Mouse (Mus musculus) forebrain, embryonic 16.5 days (tissue): ENCODE measurements around the gene Lmnb2. TPM values are rescaled to one million over a fixed set of nuclear protein-coding genes. Genes with fewer than 3 reads are reported as not detected.

Source experiments
- ATAC-seq: fragments of 200-750 bp; cut with Nextera tagmentation; 2 replicates; pipeline ENCODE4 v1.8.0; 2017; ENCODE audit warnings: mild to moderate bottlenecking, moderate library complexity
- H3K27ac ChIP-seq: fragments of 300-500 bp; sonication (generic); 2 replicates; pipeline ENCODE4 v1.5.1; 2014; ENCODE audit warnings: low read length, control low read depth
- H3K27me3 ChIP-seq: fragments of 300-500 bp; sonication (generic); replicated peaks from 2 replicates; pipeline ENCODE4 v1.6.1; 2014; ENCODE audit warnings: low read length; ENCODE audit not compliant: control insufficient read depth, insufficient read depth
- H3K36me3 ChIP-seq: fragments of 300-500 bp; sonication (generic); 2 replicates; pipeline ENCODE4 v1.6.1; 2014; ENCODE audit not compliant: control insufficient read depth, insufficient read depth
- H3K4me1 ChIP-seq: fragments of 300-500 bp; sonication (generic); replicated peaks from 2 replicates; pipeline ENCODE4 v1.6.1; 2014; ENCODE audit warnings: low read length; ENCODE audit not compliant: control insufficient read depth, insufficient read depth
- H3K4me2 ChIP-seq: fragments of 300-500 bp; sonication (generic); 2 replicates; pipeline ENCODE4 v1.6.1; 2014; ENCODE audit warnings: mild to moderate bottlenecking, low read length, control low read depth
- H3K4me3 ChIP-seq: fragments of 300-500 bp; sonication (generic); replicated peaks from 2 replicates; pipeline ENCODE4 v1.5.1; 2014; ENCODE audit warnings: mild to moderate bottlenecking, low read length, control low read depth
- H3K9ac ChIP-seq: fragments of 300-500 bp; sonication (generic); replicated peaks from 2 replicates; pipeline ENCODE4 v1.6.1; 2014; ENCODE audit warnings: low read depth, low read length, control low read depth
- H3K9me3 ChIP-seq: fragments of 300-500 bp; sonication (generic); 2 replicates; pipeline ENCODE4 v1.6.1; 2016; ENCODE audit warnings: low read length; ENCODE audit not compliant: control insufficient read depth
- WGBS: fragments of 180-500 bp; shearing (Covaris S2); extraction: QIAGEN DNeasy Blood & Tissue Kit; methylation state at CpG from one replicate; pipeline ENCODE4 v1.1.7; 2014; 5-methylcytosine and 5-hydroxymethylcytosine counted together
- polyA plus RNA-seq: library from polyadenylated mRNA; unstranded; fragments of >200 nt; fragmentation: Nextera tagmentation; extraction: Ambion mirVana; gene quantifications from 2 replicates; pipeline ENCODE4 v1.2.1, GENCODE M21; 2015

Lmnb2 gene
- polyA plus RNA-seq, 1 experiment from 2014 or later = 59.8 TPM

DNA sequence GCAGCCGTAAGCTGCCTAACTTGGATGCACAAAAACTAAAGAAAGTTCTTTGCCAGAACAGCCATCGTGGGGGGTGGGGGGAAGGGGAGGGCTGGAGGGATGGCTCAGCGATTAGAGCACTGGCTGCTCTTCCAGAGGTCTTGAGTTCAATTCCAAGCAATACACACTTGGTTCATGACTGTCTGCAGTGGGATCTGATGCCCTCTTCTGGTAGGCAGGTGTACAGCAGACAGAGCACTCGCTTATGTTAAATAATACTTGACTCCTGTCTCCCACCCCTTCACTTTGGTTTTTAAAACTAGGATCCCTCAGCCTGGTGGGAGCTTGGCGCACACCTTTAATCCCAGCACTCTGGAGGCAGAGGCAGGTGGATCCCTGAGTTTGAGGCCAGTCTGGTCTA, 42.0 kb downstream of the Lmnb2 start:
- H3K9me3 ChIP-seq = no peaks in the 10 kb centered on the region
- ATAC-seq = 0 out of 2 replicates have a peak, but pooled peaks have one; percentile 41
- no peak overlapping the region for H3K4me3 ChIP-seq
- H3K27me3 ChIP-seq = no peaks in the 10 kb centered on the region
- H3K9ac ChIP-seq = no peak overlapping the region
- H3K27ac ChIP-seq = no peak overlapping the region
- H3K36me3 ChIP-seq = no peaks in the 10 kb centered on the region
- 29% methylated on average over 5 of the region's 5 CpGs for WGBS
- no peaks in the 10 kb centered on the region for H3K4me1 ChIP-seq
- H3K4me2 ChIP-seq = no peak overlapping the region

DNA sequence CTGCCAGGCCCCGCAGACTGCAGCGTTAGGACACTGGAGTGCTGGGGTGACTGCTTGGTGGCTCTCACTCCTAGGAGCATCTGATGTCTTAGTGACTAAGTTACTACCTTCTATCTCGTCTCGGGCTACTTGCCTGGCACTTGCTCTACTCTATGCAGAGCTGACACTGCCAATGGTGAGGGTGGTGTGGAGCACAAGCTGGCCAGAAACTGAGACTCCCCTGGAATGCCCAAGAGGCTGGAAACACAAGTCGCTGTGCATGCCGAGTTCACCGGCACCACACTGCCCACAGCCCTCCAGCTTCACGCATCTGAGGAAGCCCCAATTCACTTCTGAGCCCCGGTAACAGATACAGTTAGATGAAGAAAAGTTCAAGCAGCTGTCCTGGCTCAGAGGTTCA, 44.0 kb downstream of the Lmnb2 start:
- no peak overlapping the region for H3K27ac ChIP-seq
- H3K27me3 ChIP-seq = no peaks in the 10 kb centered on the region
- no peak overlapping the region for H3K4me2 ChIP-seq
- no peak overlapping the region for H3K4me3 ChIP-seq
- no peaks in the 10 kb centered on the region for H3K4me1 ChIP-seq
- ATAC-seq = no peak
- no peaks in the 10 kb centered on the region for H3K36me3 ChIP-seq
- H3K9ac ChIP-seq = no peak overlapping the region
- WGBS = 77% methylated on average over 9 of the region's 9 CpGs
- H3K9me3 ChIP-seq = no peaks in the 10 kb centered on the region

DNA sequence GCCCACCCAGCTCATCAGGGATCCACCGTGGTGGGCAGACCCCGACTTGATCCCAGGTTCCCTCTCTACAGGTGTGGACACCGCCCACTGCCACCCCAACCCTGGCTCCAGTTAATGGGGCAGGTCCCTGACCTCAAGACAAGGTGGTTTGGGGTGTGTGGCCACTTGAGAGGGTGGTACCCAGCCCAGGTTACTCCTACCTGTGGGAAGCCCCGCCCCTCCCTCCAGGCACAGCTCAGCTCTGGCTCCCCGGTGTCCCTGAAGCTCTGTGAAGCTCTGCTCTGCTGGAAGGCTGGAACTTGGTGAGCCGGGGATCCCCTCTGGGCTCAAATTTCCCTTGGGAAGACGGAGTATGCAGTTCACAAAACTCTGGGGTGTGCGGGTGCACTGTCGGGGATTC, 46.5 kb downstream of the Lmnb2 start, which contains the start of gene Tmprss9:
Gene Tmprss9 (plus strand): TSS at position 268 of the 400 bp plus-strand sequence.
- Histone ChIP-seq H3K4me2 (no peak within 1 kb of the TSS), H3K9me3 (no peaks in the 10 kb centered on the region), H3K4me1 (no peaks in the 10 kb centered on the region), H3K27ac (no peak within 1 kb of the TSS), H3K36me3 (no peaks in the 10 kb centered on the region; the same call in 1 of the 2 replicates), H3K27me3 (no peaks in the 10 kb centered on the region), H3K9ac (no peak within 1 kb of the TSS), H3K4me3 (no peak within 1 kb of the TSS)
- 32% methylated on average over 9 of the region's 9 CpGs for WGBS
- no peak for ATAC-seq

DNA sequence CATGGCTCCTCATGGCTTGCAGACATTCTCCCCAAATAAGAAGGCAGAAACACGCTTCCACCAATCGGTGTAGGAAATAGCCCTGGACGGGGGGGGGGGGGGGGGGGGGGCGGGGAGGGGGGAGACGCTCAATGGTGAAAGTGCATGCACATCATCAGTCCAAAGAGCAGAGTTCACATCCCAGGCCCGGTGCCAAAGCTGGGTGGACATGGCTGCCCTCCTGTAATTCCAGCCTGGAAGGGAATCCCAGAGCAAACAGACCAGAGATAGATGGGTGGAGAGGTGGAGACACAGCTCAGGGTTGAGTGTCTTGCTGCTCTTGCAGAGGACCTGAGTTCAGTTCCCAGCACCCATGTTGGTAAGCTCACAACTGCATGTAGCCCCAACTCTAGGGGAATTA, 47.1 kb downstream of the Lmnb2 start:
- no peaks in the 10 kb centered on the region for H3K9me3 ChIP-seq
- WGBS = 67% methylated on average over 2 of the region's 6 CpGs
- H3K36me3 ChIP-seq = no peaks in the 10 kb centered on the region; the same call in 1 of the 2 replicates
- H3K27me3 ChIP-seq = no peaks in the 10 kb centered on the region
- no peaks in the 10 kb centered on the region for H3K4me1 ChIP-seq
- H3K27ac ChIP-seq = no peak overlapping the region
- H3K9ac ChIP-seq = no peak overlapping the region
- ATAC-seq = no peak
- H3K4me2 ChIP-seq = no peak overlapping the region
- no peak overlapping the region for H3K4me3 ChIP-seq

DNA sequence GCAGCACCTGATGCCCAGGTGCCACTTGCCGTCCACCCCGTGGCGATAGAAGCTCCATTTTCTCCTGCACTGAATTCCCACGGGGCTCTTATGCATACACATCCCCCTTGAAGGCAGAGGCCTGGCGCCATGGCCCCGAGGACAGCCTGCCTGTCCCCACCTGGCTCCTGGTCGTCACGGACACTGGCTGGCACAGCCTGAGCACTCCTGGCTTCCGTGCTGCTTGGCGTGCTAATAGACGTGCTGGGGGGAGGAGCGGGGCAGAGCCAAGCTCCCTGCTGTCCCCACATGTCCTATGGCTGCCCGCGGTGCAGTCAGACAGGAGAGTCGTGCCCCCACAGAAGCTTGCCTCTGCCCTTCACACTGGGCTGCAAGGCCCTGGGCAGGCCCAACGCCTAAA, 53.6 kb downstream of the Lmnb2 start:
- Histone ChIP-seq H3K4me2 (no peak overlapping the region), H3K9ac (no peak overlapping the region), H3K36me3 (peaks cover 15% of the 10 kb centered on the region; the same call in 1 of the 2 replicates), H3K4me1 (no peaks in the 10 kb centered on the region), H3K27ac (no peak overlapping the region), H3K4me3 (no peak overlapping the region), H3K9me3 (no peaks in the 10 kb centered on the region), H3K27me3 (no peaks in the 10 kb centered on the region)
- ATAC-seq = no peak
- 83% methylated on average over 16 of the region's 16 CpGs for WGBS

DNA sequence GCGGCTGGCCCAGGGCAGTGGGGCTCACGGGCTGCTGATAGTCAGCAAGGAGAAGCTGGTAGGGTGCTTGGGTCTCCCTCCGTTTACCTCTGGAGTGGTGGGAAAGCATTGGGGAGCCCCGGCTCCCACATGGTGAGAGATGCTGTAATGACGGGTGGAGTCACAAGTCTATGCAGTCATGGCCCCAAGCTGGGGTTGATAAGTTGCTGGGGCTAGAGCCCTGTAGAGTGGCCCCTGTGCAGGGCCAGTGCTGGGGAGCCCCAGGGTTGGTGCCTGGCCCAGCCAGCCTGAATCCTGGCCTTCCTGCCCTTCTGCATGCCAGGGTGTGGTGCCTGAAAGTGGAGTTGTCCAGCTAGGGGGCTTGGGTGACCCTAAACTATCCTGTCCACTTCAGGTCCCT, 55.7 kb downstream of the Lmnb2 start:
- 93% methylated on average over 5 of the region's 5 CpGs for WGBS
- no peak overlapping the region for H3K9ac ChIP-seq

DNA sequence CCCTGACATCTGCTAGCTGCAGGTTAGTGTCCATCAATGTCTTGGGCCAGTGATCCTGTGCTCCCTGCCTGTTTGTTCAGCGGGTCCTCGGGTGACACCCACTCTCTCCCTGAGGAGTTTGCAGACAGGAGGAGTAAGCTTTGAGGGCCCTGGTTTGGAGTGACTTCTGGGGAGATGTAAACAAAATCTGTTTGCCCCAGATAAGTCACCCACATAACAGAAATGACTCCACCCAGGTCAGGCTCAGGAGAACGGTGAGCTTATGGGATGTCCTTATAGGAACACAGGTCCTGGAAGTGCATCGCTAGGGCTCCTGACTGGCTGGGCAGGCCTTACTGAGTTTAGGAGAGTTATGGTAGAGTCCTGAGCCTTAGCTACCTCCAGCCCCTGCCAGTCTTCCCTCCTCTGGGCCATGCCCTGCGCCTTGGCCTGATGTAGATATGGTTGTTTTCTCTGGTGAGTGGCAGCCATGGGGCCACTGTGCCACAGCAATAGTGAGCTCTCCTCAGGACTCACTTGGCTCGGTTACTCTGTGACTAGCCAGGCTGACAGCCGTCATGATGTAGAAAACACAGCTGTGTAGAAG, 59.6 kb downstream of the Lmnb2 start:
- H3K4me2 ChIP-seq = no peak overlapping the region
- peaks cover 10% of the 10 kb centered on the region; the same call in 1 of the 2 replicates for H3K36me3 ChIP-seq
- H3K9me3 ChIP-seq = no peaks in the 10 kb centered on the region
- H3K4me1 ChIP-seq = peaks cover 30% of the 10 kb centered on the region
- no peaks in the 10 kb centered on the region for H3K27me3 ChIP-seq
- H3K27ac ChIP-seq = no peak overlapping the region
- WGBS = 90% methylated on average over 7 of the region's 7 CpGs
- no peak for ATAC-seq
- H3K4me3 ChIP-seq = no peak overlapping the region
- no peak overlapping the region for H3K9ac ChIP-seq

More for the DNA sequence above, 55.7 kb downstream of the Lmnb2 start:
- Histone ChIP-seq H3K4me2 (no peak overlapping the region), H3K4me3 (no peak overlapping the region), H3K27me3 (no peaks in the 10 kb centered on the region), H3K9me3 (no peaks in the 10 kb centered on the region), H3K27ac (no peak overlapping the region), H3K4me1 (peaks cover 2% of the 10 kb centered on the region; the same call in 1 of the 2 replicates), H3K36me3 (peaks cover 15% of the 10 kb centered on the region; the same call in 1 of the 2 replicates)
- ATAC-seq = no peak

DNA sequence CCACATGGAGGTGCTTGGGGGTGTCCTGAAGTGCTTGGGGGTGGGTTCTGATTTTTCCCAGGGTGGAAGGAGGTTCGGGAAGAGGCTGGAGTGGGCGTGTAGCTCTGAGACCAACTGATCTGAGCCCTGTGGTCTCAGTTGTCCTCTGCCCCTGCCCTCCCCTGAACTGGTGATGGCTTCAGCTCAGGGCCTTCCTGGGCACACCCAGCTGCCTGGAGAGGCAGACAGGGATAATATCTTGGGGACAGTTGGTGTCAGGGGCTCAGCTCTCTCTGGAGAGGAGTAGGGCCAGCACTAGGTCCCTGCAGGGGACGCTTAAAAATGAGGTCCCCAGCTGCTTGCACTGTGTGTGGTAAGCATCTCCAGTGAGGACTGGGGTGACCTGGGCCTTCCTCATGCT, 60.2 kb downstream of the Lmnb2 start:
- no peak overlapping the region for H3K27ac ChIP-seq
- no peak for ATAC-seq
- H3K27me3 ChIP-seq = no peaks in the 10 kb centered on the region
- 63% methylated on average over 3 of the region's 3 CpGs for WGBS
- no peak overlapping the region for H3K4me3 ChIP-seq
- no peak overlapping the region for H3K4me2 ChIP-seq
- H3K9ac ChIP-seq = no peak overlapping the region
- peaks cover 30% of the 10 kb centered on the region for H3K4me1 ChIP-seq
- peaks cover 7% of the 10 kb centered on the region; the same call in 1 of the 2 replicates for H3K36me3 ChIP-seq
- H3K9me3 ChIP-seq = no peaks in the 10 kb centered on the region

DNA sequence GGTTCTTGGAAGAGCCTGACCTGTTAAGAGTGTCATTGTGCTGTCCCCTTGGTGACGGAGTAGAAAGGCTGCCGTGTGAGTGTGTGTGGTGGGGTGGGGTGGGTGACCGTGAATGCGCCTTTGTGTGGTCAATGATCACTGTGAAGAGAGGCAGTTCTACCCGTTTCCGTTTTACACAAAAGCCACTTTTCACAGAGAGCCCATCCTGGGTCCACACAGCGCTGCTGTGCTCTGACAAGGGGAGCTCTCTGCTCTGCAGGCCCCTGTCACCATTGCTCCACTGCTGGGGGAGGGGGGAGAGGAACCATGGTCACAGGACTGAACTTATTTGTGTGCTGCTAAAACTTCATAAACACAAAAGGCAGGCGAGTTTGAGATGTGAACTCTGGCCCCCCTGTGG, 60.7 kb downstream of the Lmnb2 start:
- H3K27ac ChIP-seq = no peak overlapping the region
- H3K4me3 ChIP-seq = no peak overlapping the region
- H3K9me3 ChIP-seq = no peaks in the 10 kb centered on the region
- H3K36me3 ChIP-seq = peaks cover 6% of the 10 kb centered on the region
- 38% methylated on average over 8 of the region's 8 CpGs for WGBS
- H3K4me1 ChIP-seq = peaks cover 30% of the 10 kb centered on the region
- H3K4me2 ChIP-seq = no peak overlapping the region
- H3K27me3 ChIP-seq = no peaks in the 10 kb centered on the region
- H3K9ac ChIP-seq = no peak overlapping the region
- ATAC-seq = no peak

DNA sequence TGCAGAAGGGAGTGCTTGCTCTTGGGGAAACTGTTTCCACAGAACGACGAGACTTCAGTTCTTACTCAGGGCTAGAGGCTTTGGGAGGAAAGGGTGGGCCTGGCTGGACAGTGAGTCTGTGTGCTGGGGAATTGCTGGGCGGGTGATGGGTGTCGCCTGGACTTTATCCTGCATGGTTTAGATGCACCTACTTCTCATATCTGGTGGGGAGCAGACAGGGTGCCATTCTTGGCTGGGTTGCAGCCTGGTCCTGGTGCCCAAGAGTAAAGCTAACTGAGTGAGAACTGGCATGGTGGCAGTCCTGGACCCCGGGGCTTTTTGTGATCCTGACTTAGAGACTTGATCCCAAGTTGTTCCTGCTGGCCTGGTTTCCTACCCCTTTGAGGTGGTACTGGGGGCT, 61.1 kb downstream of the Lmnb2 start:
- no peak overlapping the region for H3K4me2 ChIP-seq

More for the DNA sequence above, 61.1 kb downstream of the Lmnb2 start:
- Histone ChIP-seq H3K27ac (no peak overlapping the region), H3K27me3 (no peaks in the 10 kb centered on the region), H3K4me3 (no peak overlapping the region), H3K4me1 (peaks cover 30% of the 10 kb centered on the region), H3K36me3 (peaks cover 10% of the 10 kb centered on the region), H3K9ac (no peak overlapping the region), H3K9me3 (no peaks in the 10 kb centered on the region)
- ATAC-seq = no peak
- WGBS = 88% methylated on average over 5 of the region's 5 CpGs
